Mouse (Mus musculus): ENCODE data around the gene Ralgps2.

Gene Ralgps2

GRCm38 (mm10) chr1:156955926-156956760 lies 16.7 kb upstream of the Ralgps2 start:
- DNase-seq (ENCODE audit: low spot score): no peak

GRCm38 (mm10) chr1:156954216-156954615 lies 14.8 kb upstream of the Ralgps2 start:
- DNase-seq (ENCODE audit: low spot score): no peak

- no peak for DNase-seq (ENCODE audit: low spot score)
Observed at GRCm38 (mm10) chr1:156950354-156950753, 10.9 kb upstream of the Ralgps2 start.

- DNase-seq (ENCODE audit: low spot score): no peak
Observed at GRCm38 (mm10) chr1:156940584-156940983, 1.2 kb upstream of the Ralgps2 start.

GRCm38 (mm10) chr1:156940142-156940522 lies 706 bp upstream of the Ralgps2 start:
- DNase-seq (ENCODE audit: low spot score): no peak

- DNase-seq (ENCODE audit: low spot score): peak; percentile 65
Observed at GRCm38 (mm10) chr1:156938705-156939242, 652 bp downstream of the Ralgps2 start.

- DNase-seq (ENCODE audit: low spot score): no peak
Observed at GRCm38 (mm10) chr1:156937436-156937835, 2.0 kb downstream of the Ralgps2 start.

- no peak for DNase-seq (ENCODE audit: low spot score)
Observed at GRCm38 (mm10) chr1:156933712-156934111, 5.7 kb downstream of the Ralgps2 start.

GRCm38 (mm10) chr1:156932036-156932774 lies 7.2 kb downstream of the Ralgps2 start:
- no peak for DNase-seq (ENCODE audit: low spot score)

GRCm38 (mm10) chr1:156931106-156931870 lies 8.1 kb downstream of the Ralgps2 start:
- no peak for DNase-seq (ENCODE audit: low spot score)

GRCm38 (mm10) chr1:156930263-156930662 lies 9.2 kb downstream of the Ralgps2 start:
- no peak for DNase-seq (ENCODE audit: low spot score)

- no peak for DNase-seq (ENCODE audit: low spot score)
Observed at GRCm38 (mm10) chr1:156928255-156928654, 11.2 kb downstream of the Ralgps2 start.

GRCm38 (mm10) chr1:156923511-156923910 lies 15.9 kb downstream of the Ralgps2 start:
- DNase-seq (ENCODE audit: low spot score): no peak

GRCm38 (mm10) chr1:156922921-156923320 lies 16.5 kb downstream of the Ralgps2 start:
- DNase-seq (ENCODE audit: low spot score): no peak

GRCm38 (mm10) chr1:156921290-156921994 lies 18.0 kb downstream of the Ralgps2 start:
- DNase-seq (ENCODE audit: low spot score): no peak

GRCm38 (mm10) chr1:156917460-156917859 lies 22.0 kb downstream of the Ralgps2 start:
- DNase-seq (ENCODE audit: low spot score): peak; percentile 46

GRCm38 (mm10) chr1:156916361-156916760 lies 23.1 kb downstream of the Ralgps2 start:
- no peak for DNase-seq (ENCODE audit: low spot score)

GRCm38 (mm10) chr1:156914942-156915341 lies 24.5 kb downstream of the Ralgps2 start:
- no peak for DNase-seq (ENCODE audit: low spot score)

- DNase-seq (ENCODE audit: low spot score): no peak
Observed at GRCm38 (mm10) chr1:156913190-156913589, 26.2 kb downstream of the Ralgps2 start.

- no peak for DNase-seq (ENCODE audit: low spot score)
Observed at GRCm38 (mm10) chr1:156910948-156911347, 28.5 kb downstream of the Ralgps2 start.

GRCm38 (mm10) chr1:156909866-156910265 lies 29.6 kb downstream of the Ralgps2 start:
- no peak for DNase-seq (ENCODE audit: low spot score)

GRCm38 (mm10) chr1:156909265-156909664 lies 30.2 kb downstream of the Ralgps2 start:
- no peak for DNase-seq (ENCODE audit: low spot score)
